Mouse (Mus musculus) embryonic facial prominence, embryonic 15.5 days (tissue): ENCODE measurements around the gene Lgr6. TPM values are rescaled to one million over a fixed set of nuclear protein-coding genes. Genes with fewer than 3 reads are reported as not detected.

Experiments used
- ATAC-seq: fragments of 200-750 bp; cut with Nextera tagmentation; 2 replicates; pipeline ENCODE4 v1.8.0; 2017; ENCODE audit warnings: low read depth, moderate TSS enrichment; ENCODE audit not compliant: insufficient number of reproducible peaks, low FRiP score, low TSS enrichment
- H3K27ac ChIP-seq: fragments of 300-500 bp; sonication (generic); replicated peaks from 2 replicates; pipeline ENCODE4 v1.5.1; 2015; ENCODE audit warnings: mild to moderate bottlenecking, inconsistent platforms
- H3K27me3 ChIP-seq: fragments of 300-500 bp; sonication (generic); 2 replicates; pipeline ENCODE4 v1.6.1; 2015; ENCODE audit warnings: inconsistent platforms
- H3K36me3 ChIP-seq: fragments of 300-500 bp; sonication (generic); 2 replicates; pipeline ENCODE4 v1.6.1; 2015; ENCODE audit warnings: mild to moderate bottlenecking, inconsistent platforms
- H3K4me1 ChIP-seq: fragments of 300-500 bp; sonication (generic); 2 replicates; pipeline ENCODE4 v1.6.1; 2015; ENCODE audit warnings: inconsistent platforms
- H3K4me2 ChIP-seq: fragments of 300-500 bp; sonication (generic); replicated peaks from 2 replicates; pipeline ENCODE4 v1.6.1; 2015; ENCODE audit warnings: mild to moderate bottlenecking, inconsistent platforms
- H3K4me3 ChIP-seq: fragments of 300-500 bp; sonication (generic); replicated peaks from 2 replicates; pipeline ENCODE4 v1.5.1; 2015; ENCODE audit warnings: mild to moderate bottlenecking, inconsistent platforms
- H3K9ac ChIP-seq: fragments of 300-500 bp; sonication (generic); 2 replicates; pipeline ENCODE4 v1.6.1; 2015; ENCODE audit warnings: inconsistent platforms
- H3K9me3 ChIP-seq: fragments of 300-500 bp; sonication (generic); replicated peaks from 2 replicates; pipeline ENCODE4 v1.6.1; 2016; ENCODE audit warnings: inconsistent platforms
- WGBS: fragments of 180-500 bp; shearing (Covaris S2); methylation state at CpG from one replicate; pipeline ENCODE4 v1.1.7; 2015; 5-methylcytosine and 5-hydroxymethylcytosine counted together
- polyA plus RNA-seq: library from polyadenylated mRNA; unstranded; fragments of >200 nt; fragmentation: Nextera tagmentation; extraction: Ambion mirVana; gene quantifications from 2 replicates; pipeline ENCODE4 v1.2.1, GENCODE M21; 2015

The Lgr6 gene
- polyA plus RNA-seq, 1 experiment from 2014 or later, result 14.2 TPM

- Histone ChIP-seq H3K27me3 (no peaks in the 10 kb centered on the region), H3K4me3 (no peak overlapping the region), H3K4me2 (no peak overlapping the region), H3K27ac (no peak overlapping the region), H3K36me3 (no peaks in the 10 kb centered on the region), H3K9ac (no peak overlapping the region), H3K9me3 (no peaks in the 10 kb centered on the region), H3K4me1 (0 out of 2 replicates have a peak, but pooled peaks cover 2% of the 10 kb centered on the region)
- 23% methylated on average over 8 of the region's 8 CpGs for WGBS
- no peak for ATAC-seq
Observed at GRCm38 (mm10) chr1:135032658-135033057, 72.4 kb downstream of the Lgr6 start.

DNA sequence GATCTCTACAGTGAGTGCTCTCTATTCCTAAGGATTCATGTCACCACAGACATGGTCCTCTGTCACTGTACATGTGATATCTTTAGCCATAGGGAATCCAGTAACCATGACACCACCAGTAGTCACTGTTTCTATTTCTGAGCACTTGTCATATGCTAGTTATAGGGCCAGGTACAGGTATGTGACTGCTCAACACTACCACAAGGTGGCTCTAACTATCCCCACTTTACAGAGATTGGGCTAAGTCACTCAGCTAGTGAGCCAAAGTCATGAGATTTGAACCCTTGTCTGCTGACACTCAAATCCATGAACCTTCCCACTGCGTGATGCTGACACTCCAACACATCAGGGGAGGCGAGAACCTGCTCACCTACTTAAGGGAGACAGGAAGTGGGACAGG lies 75.0 kb downstream of the Lgr6 start:
- whole genome bisulfite sequencing, result 78% methylated on average over 2 of the region's 2 CpGs
- ATAC-seq, result no peak
- no peaks in the 10 kb centered on the region for H3K4me1 ChIP-seq
- H3K4me2 ChIP-seq, result no peak overlapping the region
- no peak overlapping the region for H3K9ac ChIP-seq
- H3K9me3 ChIP-seq, result no peaks in the 10 kb centered on the region
- H3K27ac ChIP-seq, result no peak overlapping the region
- H3K4me3 ChIP-seq, result no peak overlapping the region
- H3K27me3 ChIP-seq, result no peaks in the 10 kb centered on the region
- no peaks in the 10 kb centered on the region for H3K36me3 ChIP-seq

DNA sequence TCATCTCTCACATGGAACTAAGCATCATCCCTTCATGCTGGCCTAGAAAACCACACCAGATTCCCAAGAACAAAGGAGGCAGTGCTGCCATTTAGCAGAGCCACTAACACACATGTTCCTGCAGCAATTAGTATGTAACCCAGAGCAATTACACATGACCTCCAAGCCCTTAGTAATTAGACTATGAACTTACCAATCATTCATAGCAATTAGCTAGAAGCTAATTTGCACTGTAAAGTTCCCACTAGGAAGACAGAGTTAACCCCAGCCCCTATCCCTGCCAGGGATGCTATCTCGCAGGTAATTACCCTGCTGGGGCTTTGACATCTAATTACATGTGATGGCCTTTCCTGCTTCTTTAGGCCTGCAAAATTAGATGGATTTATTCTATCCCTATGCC lies 78.8 kb downstream of the Lgr6 start:
- Histone ChIP-seq H3K4me3 (no peak overlapping the region), H3K36me3 (no peaks in the 10 kb centered on the region), H3K27ac (no peak overlapping the region), H3K9ac (no peak overlapping the region), H3K27me3 (no peaks in the 10 kb centered on the region), H3K4me1 (peaks cover 12% of the 10 kb centered on the region), H3K9me3 (no peaks in the 10 kb centered on the region), H3K4me2 (no peak overlapping the region)
- ATAC-seq, result no peak
- 65% methylated on average over 1 of the region's 1 CpGs for WGBS

DNA sequence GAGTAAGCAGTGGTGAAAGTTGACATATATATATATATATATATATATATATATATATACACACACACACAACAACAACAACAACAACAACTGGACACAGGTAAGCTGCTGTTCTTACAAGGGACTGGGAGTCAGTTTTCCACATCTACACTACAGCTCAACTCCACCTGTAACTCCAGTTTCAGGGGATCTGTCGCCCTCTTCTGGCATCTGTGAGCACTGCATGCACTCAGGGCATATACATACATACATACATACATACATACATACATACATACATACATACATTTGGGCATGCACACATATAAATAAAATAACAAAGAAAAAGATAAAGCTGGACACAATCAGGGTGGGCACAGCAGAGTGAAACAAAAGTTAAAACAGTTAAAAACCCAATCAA lies 81.5 kb downstream of the Lgr6 start:
- Histone ChIP-seq H3K27ac (no peak overlapping the region), H3K4me1 (peaks cover 39% of the 10 kb centered on the region), H3K36me3 (no peaks in the 10 kb centered on the region), H3K9me3 (no peaks in the 10 kb centered on the region), H3K9ac (no peak overlapping the region), H3K4me3 (no peak overlapping the region), H3K4me2 (no peak overlapping the region), H3K27me3 (no peaks in the 10 kb centered on the region)
- no peak for ATAC-seq
- WGBS, result 72% methylated on average over 1 of the region's 1 CpGs

DNA sequence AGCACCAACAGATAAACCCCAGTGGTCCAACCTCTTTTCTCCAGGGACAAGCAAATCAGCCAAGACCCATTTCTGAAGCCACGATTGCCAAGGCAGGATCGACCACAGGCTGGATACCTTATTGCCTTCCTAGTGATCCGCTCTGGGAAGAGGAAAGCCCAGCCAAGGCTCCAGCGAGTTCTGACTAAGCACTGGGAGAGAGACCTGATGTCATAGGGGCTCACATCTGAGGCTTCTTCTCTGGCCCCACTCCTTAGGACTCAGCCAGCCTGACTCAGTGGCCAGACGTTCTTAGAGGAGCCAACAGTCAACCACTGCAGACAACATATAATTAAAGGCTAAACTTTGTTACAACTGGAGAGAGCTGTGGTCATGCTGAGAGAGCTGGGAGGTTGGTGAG lies 83.1 kb downstream of the Lgr6 start:
- peaks cover 44% of the 10 kb centered on the region for H3K4me1 ChIP-seq
- H3K27me3 ChIP-seq, result no peaks in the 10 kb centered on the region
- ATAC-seq, result peak; percentile 31; the same call in 1 of the 2 replicates
- 67% methylated on average over 5 of the region's 5 CpGs for WGBS
- no peak overlapping the region for H3K9ac ChIP-seq
- H3K27ac ChIP-seq, result no peak overlapping the region
- no peak overlapping the region for H3K4me2 ChIP-seq
- no peaks in the 10 kb centered on the region for H3K9me3 ChIP-seq
- H3K4me3 ChIP-seq, result no peak overlapping the region
- H3K36me3 ChIP-seq, result no peaks in the 10 kb centered on the region

DNA sequence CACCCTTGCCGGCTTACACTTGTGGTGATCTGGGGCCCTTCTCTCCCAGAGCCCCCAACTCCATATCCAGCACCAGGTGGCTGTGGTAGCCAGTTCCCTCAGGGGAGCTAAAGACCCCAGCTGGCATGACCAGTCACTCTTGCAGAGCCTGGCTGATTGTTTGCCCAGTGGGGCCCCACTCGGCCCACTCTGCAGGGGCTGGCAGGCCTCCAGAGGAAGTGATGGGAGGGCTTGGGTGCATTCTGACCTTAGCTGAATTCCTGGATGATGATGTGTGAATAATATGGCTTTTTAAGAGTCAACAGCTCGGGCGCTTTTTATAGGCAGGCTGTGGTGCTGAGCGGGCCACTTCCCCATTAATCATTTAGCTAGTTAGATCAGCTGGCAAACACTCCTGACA lies 84.1 kb downstream of the Lgr6 start:
- H3K27ac ChIP-seq, result peak overlapping the region; percentile 39
- no peak overlapping the region for H3K4me2 ChIP-seq
- no peaks in the 10 kb centered on the region for H3K36me3 ChIP-seq
- whole genome bisulfite sequencing, result 32% methylated on average over 5 of the region's 5 CpGs
- ATAC-seq, result no peak
- H3K9ac ChIP-seq, result no peak overlapping the region
- H3K4me3 ChIP-seq, result no peak overlapping the region
- H3K9me3 ChIP-seq, result no peaks in the 10 kb centered on the region
- no peaks in the 10 kb centered on the region for H3K27me3 ChIP-seq
- peaks cover 49% of the 10 kb centered on the region for H3K4me1 ChIP-seq

DNA sequence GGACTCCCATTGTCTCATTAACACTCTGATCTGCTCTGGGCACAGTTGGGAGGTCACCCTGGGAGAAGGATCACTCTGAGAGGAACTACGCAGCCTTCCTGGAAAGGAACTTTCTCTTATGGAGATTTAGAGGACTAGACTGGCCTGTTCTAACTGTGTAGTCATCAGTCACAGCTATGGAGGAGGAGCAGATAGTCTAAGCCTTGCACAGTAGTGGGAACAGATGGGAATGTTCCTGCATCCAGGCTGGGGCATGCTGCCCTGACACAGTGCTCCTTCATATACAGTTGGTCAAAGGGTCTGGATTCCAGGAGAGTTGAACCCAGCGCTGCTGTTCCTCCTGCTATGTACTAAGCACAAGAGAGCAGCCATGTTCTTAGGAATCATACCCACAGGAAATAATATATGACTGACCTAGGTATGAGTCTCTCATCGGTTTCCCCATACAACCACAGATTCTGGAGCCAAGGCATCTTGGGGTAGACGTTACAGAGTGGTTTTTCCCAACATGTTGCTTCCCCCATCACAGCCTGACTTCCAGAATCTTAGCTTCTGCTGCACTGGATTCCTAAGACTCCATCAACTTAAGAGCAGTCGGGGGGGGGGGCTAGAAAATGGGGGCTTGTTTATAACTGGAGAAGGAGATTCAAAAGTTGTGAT lies 84.7 kb downstream of the Lgr6 start:
- ATAC-seq, result no peak
- Histone ChIP-seq H3K4me1 (peaks cover 53% of the 10 kb centered on the region), H3K9me3 (no peaks in the 10 kb centered on the region), H3K27ac (no peak overlapping the region), H3K27me3 (no peaks in the 10 kb centered on the region), H3K4me2 (no peak overlapping the region), H3K36me3 (no peaks in the 10 kb centered on the region), H3K9ac (no peak overlapping the region), H3K4me3 (no peak overlapping the region)
- 70% methylated on average over 5 of the region's 5 CpGs for WGBS

- WGBS, result 68% methylated on average over 4 of the region's 4 CpGs
- Histone ChIP-seq H3K36me3 (no peaks in the 10 kb centered on the region), H3K9me3 (no peaks in the 10 kb centered on the region), H3K4me3 (no peak overlapping the region), H3K4me2 (no peak overlapping the region), H3K27me3 (no peaks in the 10 kb centered on the region), H3K27ac (0 out of 2 replicates have a peak overlapping the region, but pooled peaks have one; percentile 9), H3K9ac (no peak overlapping the region), H3K4me1 (peaks cover 59% of the 10 kb centered on the region)
- no peak for ATAC-seq
Observed at GRCm38 (mm10) chr1:135019775-135020167, 85.3 kb downstream of the Lgr6 start.

- Histone ChIP-seq H3K9me3 (no peaks in the 10 kb centered on the region), H3K27ac (0 out of 2 replicates have a peak overlapping the region, but pooled peaks have one; percentile 12), H3K36me3 (no peaks in the 10 kb centered on the region), H3K4me1 (peaks cover 59% of the 10 kb centered on the region), H3K27me3 (no peaks in the 10 kb centered on the region), H3K9ac (no peak overlapping the region), H3K4me3 (no peak overlapping the region), H3K4me2 (no peak overlapping the region)
- 8% methylated on average over 13 of the region's 13 CpGs for WGBS
- ATAC-seq, result peak; percentile 52; the same call in 1 of the 2 replicates
Observed at GRCm38 (mm10) chr1:135019087-135019774, 85.8 kb downstream of the Lgr6 start.

- Histone ChIP-seq H3K36me3 (no peaks in the 10 kb centered on the region), H3K9ac (no peak overlapping the region), H3K27me3 (no peaks in the 10 kb centered on the region), H3K27ac (no peak overlapping the region), H3K4me1 (peaks cover 59% of the 10 kb centered on the region), H3K9me3 (no peaks in the 10 kb centered on the region), H3K4me3 (no peak overlapping the region), H3K4me2 (no peak overlapping the region)
- ATAC-seq, result no peak
- 55% methylated on average over 2 of the region's 2 CpGs for WGBS
Observed at GRCm38 (mm10) chr1:135017656-135018015, 87.4 kb downstream of the Lgr6 start.

DNA sequence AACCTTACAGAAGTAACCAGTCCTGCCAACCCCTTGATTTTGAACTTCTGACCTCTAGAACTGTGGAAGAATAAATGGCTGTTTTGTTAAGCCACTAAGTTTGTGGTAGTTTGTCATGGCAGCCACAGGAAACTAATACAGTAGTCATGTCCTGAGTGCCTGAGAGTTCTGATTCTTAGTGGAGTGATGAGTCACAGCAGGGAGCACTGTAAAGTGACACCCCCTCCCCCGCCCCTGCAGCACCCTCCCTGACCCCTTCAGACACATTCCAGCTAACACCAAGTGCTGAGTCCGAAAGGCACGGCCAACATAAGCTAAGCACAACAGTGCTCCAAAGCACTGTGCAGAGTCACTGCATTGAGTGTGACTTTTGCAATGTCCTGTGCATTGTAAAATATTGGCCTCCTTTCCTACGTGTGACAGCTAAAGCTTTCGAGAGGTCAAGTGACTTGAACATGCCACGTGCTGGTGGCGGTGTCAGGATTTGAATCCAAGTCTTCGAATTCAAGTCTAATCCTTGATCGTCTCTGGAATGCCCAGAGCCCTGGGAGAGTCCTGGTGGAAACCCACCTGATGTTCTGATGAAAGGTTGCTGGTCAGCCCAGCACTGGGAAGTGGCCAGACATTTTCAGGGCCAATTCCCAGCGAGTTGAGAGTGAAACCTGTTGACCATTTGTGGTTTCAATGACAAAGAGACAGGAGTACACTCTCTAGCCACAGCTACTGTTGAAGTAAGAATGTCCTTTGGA lies 88.0 kb downstream of the Lgr6 start:
- Histone ChIP-seq H3K9me3 (no peaks in the 10 kb centered on the region), H3K27ac (no peak overlapping the region), H3K4me1 (peaks cover 56% of the 10 kb centered on the region), H3K27me3 (no peaks in the 10 kb centered on the region), H3K4me2 (no peak overlapping the region), H3K9ac (no peak overlapping the region), H3K36me3 (no peaks in the 10 kb centered on the region), H3K4me3 (no peak overlapping the region)
- WGBS, result 73% methylated on average over 10 of the region's 10 CpGs
- ATAC-seq, result no peak
